15 mouse cellular contexts compared by ENCODE assay signal in the genomic region with DNA sequence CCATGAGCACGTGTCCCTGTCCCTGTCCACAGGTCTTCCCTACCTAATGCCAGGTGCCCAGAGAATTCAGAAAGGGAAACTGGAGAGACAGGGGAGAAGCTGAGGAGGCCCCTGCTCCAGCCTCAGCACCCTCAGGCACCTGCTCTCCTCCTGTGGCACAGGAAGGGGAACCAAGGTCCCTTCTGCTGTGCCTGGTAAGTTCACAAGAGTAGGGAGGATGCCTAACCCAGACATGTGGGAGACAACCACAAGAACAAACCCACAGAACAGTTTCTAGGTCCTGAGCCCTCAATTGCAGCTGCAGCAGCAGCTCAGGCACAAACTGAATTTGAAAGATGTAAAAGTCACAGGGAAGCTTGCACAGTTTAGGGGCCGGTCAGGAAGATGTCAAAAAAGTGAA. TPM values are rescaled to one million over a fixed set of nuclear protein-coding genes. Genes with fewer than 3 reads are reported as not detected.
DNase-seq lines count a peak whose midpoint lies in the region; ATAC-seq lines count a peak whose summit lies in the region.
"Had no signal": no experiment of that assay in that cellular context is flagged by ENCODE, and none has a peak within 500 bp of the region (broad histone marks: within the 10 kb centered on the region; RNA-seq: fewer than 3 reads in every experiment).

No protein-coding gene starts in this region.

- H3K4me3 ChIP-seq in heart, embryonic 15.5 days = no peak overlapping the region
- peak overlapping the region; percentile 36; the same call in 1 of the 2 replicates for H3K4me3 ChIP-seq in stomach, embryonic 15.5 days (replicated peaks)
- no peak overlapping the region for H3K4me3 ChIP-seq in forebrain, embryonic 16.5 days (replicated peaks; ENCODE audit: low read length)

- no peak for DNase-seq in heart, postnatal 36 days
- peak; percentile 0 for DNase-seq in lung, postnatal 10 days
- no peak for DNase-seq in lung, postnatal 36 days
- DNase-seq in thymus, postnatal 36 days = peak; percentile 59 to 74
- DNase-seq in frontal cortex, postnatal 10 days (ENCODE audit: low spot score in 2 of 2) = no peak
- DNase-seq: cerebellum, postnatal 10 days had no signal

- WGBS in heart, embryonic 15.5 days = 57% methylated on average over 2 of the region's 2 CpGs
- WGBS in stomach, embryonic 15.5 days = 44% methylated on average over 2 of the region's 2 CpGs
- 54% methylated on average over 2 of the region's 2 CpGs for WGBS in forebrain, embryonic 16.5 days

- H3K27me3 ChIP-seq in heart, embryonic 15.5 days = peaks cover 50% of the 10 kb centered on the region
- H3K27me3 ChIP-seq in stomach, embryonic 15.5 days (replicated peaks) = peaks cover 20% of the 10 kb centered on the region
- H3K27me3 ChIP-seq in forebrain, embryonic 16.5 days (replicated peaks; ENCODE audit: control insufficient read depth, insufficient read depth, low read length) = peaks cover 22% of the 10 kb centered on the region

- peaks cover 21% of the 10 kb centered on the region for H3K4me1 ChIP-seq in heart, embryonic 15.5 days (replicated peaks)
- H3K4me1 ChIP-seq in stomach, embryonic 15.5 days = peaks cover 12% of the 10 kb centered on the region; the same call in 1 of the 2 replicates
- peaks cover 7% of the 10 kb centered on the region for H3K4me1 ChIP-seq in forebrain, embryonic 16.5 days (replicated peaks; ENCODE audit: control insufficient read depth, insufficient read depth, low read length)

- no peak; the same call in 1 of the 2 replicates for ATAC-seq in heart, embryonic 15.5 days (replicated peaks; ENCODE audit: insufficient number of reproducible peaks, insufficient read depth, low FRiP score, low read depth)
- ATAC-seq in stomach, embryonic 15.5 days (ENCODE audit: insufficient read depth, low FRiP score, low read depth) = no peak
- ATAC-seq in forebrain, embryonic 16.5 days = no peak

- no peaks in the 10 kb centered on the region for H3K36me3 ChIP-seq in heart, embryonic 15.5 days
- no peaks in the 10 kb centered on the region for H3K36me3 ChIP-seq in stomach, embryonic 15.5 days
- H3K36me3 ChIP-seq in forebrain, embryonic 16.5 days (ENCODE audit: control insufficient read depth, insufficient read depth) = no peaks in the 10 kb centered on the region
- H3K36me3 ChIP-seq: limb, embryonic 12.5 days; midbrain, embryonic 10.5 days had no signal

- intact Hi-C loops in heart, postnatal 36 days (cut with DNase I) = no loop called here

- no peaks in the 10 kb centered on the region for H3K9me3 ChIP-seq in heart, embryonic 15.5 days (replicated peaks)
- no peaks in the 10 kb centered on the region for H3K9me3 ChIP-seq in stomach, embryonic 15.5 days
- H3K9me3 ChIP-seq in forebrain, embryonic 16.5 days (ENCODE audit: control insufficient read depth, low read length) = no peaks in the 10 kb centered on the region
- H3K9me3 ChIP-seq: limb, embryonic 12.5 days; midbrain, embryonic 10.5 days had no signal

- H3K9ac ChIP-seq in heart, embryonic 15.5 days = no peak overlapping the region
- no peak overlapping the region for H3K9ac ChIP-seq in stomach, embryonic 15.5 days
- H3K9ac ChIP-seq in forebrain, embryonic 16.5 days (replicated peaks; ENCODE audit: low read depth, low read length) = no peak overlapping the region
- H3K9ac ChIP-seq: hindbrain, embryonic 14.5 days; limb, embryonic 12.5 days; liver, embryonic 14.5 days had no signal

- no peak overlapping the region for H3K27ac ChIP-seq in heart, embryonic 15.5 days
- H3K27ac ChIP-seq in stomach, embryonic 15.5 days = no peak overlapping the region
- H3K27ac ChIP-seq in forebrain, embryonic 16.5 days (ENCODE audit: low read length) = no peak overlapping the region
- H3K27ac ChIP-seq: hindbrain, embryonic 14.5 days; kidney, postnatal 0 days; limb, embryonic 12.5 days; liver, embryonic 14.5 days; midbrain, embryonic 10.5 days had no signal

- peak overlapping the region; percentile 61; the same call in 1 of the 2 replicates for H3K4me2 ChIP-seq in heart, embryonic 15.5 days
- H3K4me2 ChIP-seq in stomach, embryonic 15.5 days = peak overlapping the region; percentile 56; the same call in 1 of the 2 replicates
- no peak overlapping the region for H3K4me2 ChIP-seq in forebrain, embryonic 16.5 days (ENCODE audit: low read length)

RNA-seq across cellular contexts. Expression of gene Degs2, which starts 0.9 kb away (rescaled TPM):
- 0.54 and 2.1 TPM in 2 replicates for polyA plus RNA-seq in heart, embryonic 15.5 days (2015; fragmentation: Nextera tagmentation; extraction: Ambion mirVana)
- total RNA-seq in heart, postnatal 36 days (2021) = under 1 TPM; 0.27 to 0.92 TPM
- 35.2 and 37.4 TPM in 2 replicates for polyA plus RNA-seq in stomach, embryonic 15.5 days (2015; fragmentation: Nextera tagmentation; extraction: Ambion mirVana)
- polyA plus RNA-seq in forebrain, embryonic 16.5 days (2015; fragmentation: Nextera tagmentation; extraction: Ambion mirVana) = 1.6 and 2.6 TPM in 2 replicates
- total RNA-seq: monocyte, adult 5-6 weeks had no signal

Comparison
In these comparisons a context has a peak if more than half of its experiments do, and no peak if none do; other contexts are left out.
1. DNase-seq: peak in lung, postnatal 10 days (single experiment) and thymus, postnatal 36 days (2 of 2); none in heart, postnatal 36 days (0 of 2), lung, postnatal 36 days (single experiment) and frontal cortex, postnatal 10 days (0 of 2).